Mouse (Mus musculus): ENCODE measurements around the gene Olfr1427. TPM values are rescaled to one million over a fixed set of nuclear protein-coding genes. Genes with fewer than 3 reads are reported as not detected.
"Not testable (repeated sequence)": the region's sequence is repeated elsewhere in the genome, so short reads cannot be mapped to it uniquely, and the experiment has no call there.

The Olfr1427 gene
- polyA plus RNA-seq (2012; ENCODE audit: insufficient read depth, insufficient read length, missing spikeins), result not detected in 2 replicates

- H3K27ac ChIP-seq (replicated peaks; ENCODE audit: low read depth, low read length), result no peak within 1 kb of the TSS
- H3K4me3 ChIP-seq (ENCODE audit: insufficient read depth, low read depth, low read length), result no peak within 1 kb of the TSS
- H3K4me1 ChIP-seq (ENCODE audit: control insufficient read depth, insufficient read depth, insufficient read length, low read length), result no peaks in the 10 kb centered on the region
Measured at GRCm38 (mm10) chr19:12103234-12103633, at the start of gene Olfr1427. Gene Olfr1427 (minus strand): TSS chr19:12103334.

GRCm38 (mm10) chr19:12145452-12145851 is 42.3 kb upstream of the Olfr1427 start:
- H3K4me1 ChIP-seq (ENCODE audit: control insufficient read depth, insufficient read depth, insufficient read length, low read length), result no peaks in the 10 kb centered on the region
- H3K27ac ChIP-seq (replicated peaks; ENCODE audit: low read depth, low read length), result no peak overlapping the region
- no peak overlapping the region for H3K4me3 ChIP-seq (ENCODE audit: insufficient read depth, low read depth, low read length)

- no peaks in the 10 kb centered on the region for H3K4me1 ChIP-seq (ENCODE audit: control insufficient read depth, insufficient read depth, insufficient read length, low read length)
- no peak overlapping the region for H3K4me3 ChIP-seq (ENCODE audit: insufficient read depth, low read depth, low read length)
- no peak overlapping the region for H3K27ac ChIP-seq (replicated peaks; ENCODE audit: low read depth, low read length)
Measured at GRCm38 (mm10) chr19:12143356-12143755, 40.2 kb upstream of the Olfr1427 start.

GRCm38 (mm10) chr19:12134289-12134688 is 31.2 kb upstream of the Olfr1427 start:
- no peak overlapping the region for H3K4me3 ChIP-seq (ENCODE audit: insufficient read depth, low read depth, low read length)
- H3K27ac ChIP-seq (replicated peaks; ENCODE audit: low read depth, low read length), result no peak overlapping the region
- no peaks in the 10 kb centered on the region for H3K4me1 ChIP-seq (ENCODE audit: control insufficient read depth, insufficient read depth, insufficient read length, low read length)

GRCm38 (mm10) chr19:12123103-12123502 is 20.0 kb upstream of the Olfr1427 start, which contains the start of gene Olfr76:
Gene Olfr76 (minus strand): TSS chr19:12123203.
- Histone ChIP-seq H3K4me3 (ENCODE audit: insufficient read depth, low read depth, low read length) (no peak within 1 kb of the TSS), H3K4me1 (ENCODE audit: control insufficient read depth, insufficient read depth, insufficient read length, low read length) (no peaks in the 10 kb centered on the region), H3K27ac (replicated peaks; ENCODE audit: low read depth, low read length) (no peak within 1 kb of the TSS)

GRCm38 (mm10) chr19:12116464-12116863 is 13.3 kb upstream of the Olfr1427 start:
- Histone ChIP-seq H3K4me1 (ENCODE audit: control insufficient read depth, insufficient read depth, insufficient read length, low read length) (no peaks in the 10 kb centered on the region), H3K27ac (replicated peaks; ENCODE audit: low read depth, low read length) (no peak overlapping the region), H3K4me3 (ENCODE audit: insufficient read depth, low read depth, low read length) (no peak overlapping the region)

GRCm38 (mm10) chr19:12115797-12116196 is 12.7 kb upstream of the Olfr1427 start, which contains the start of gene Olfr1428:
Gene Olfr1428 (minus strand): TSS chr19:12115897.
- Histone ChIP-seq H3K4me1 (ENCODE audit: control insufficient read depth, insufficient read depth, insufficient read length, low read length) (no peaks in the 10 kb centered on the region), H3K27ac (replicated peaks; ENCODE audit: low read depth, low read length) (no peak within 1 kb of the TSS), H3K4me3 (ENCODE audit: insufficient read depth, low read depth, low read length) (no peak within 1 kb of the TSS)

- Histone ChIP-seq H3K27ac (replicated peaks; ENCODE audit: low read depth, low read length) (no peak overlapping the region), H3K4me1 (ENCODE audit: control insufficient read depth, insufficient read depth, insufficient read length, low read length) (no peaks in the 10 kb centered on the region), H3K4me3 (ENCODE audit: insufficient read depth, low read depth, low read length) (no peak overlapping the region)
Measured at GRCm38 (mm10) chr19:12113807-12114206, 10.7 kb upstream of the Olfr1427 start.

GRCm38 (mm10) chr19:12104541-12104940 is 1.4 kb upstream of the Olfr1427 start:
- H3K27ac ChIP-seq (replicated peaks; ENCODE audit: low read depth, low read length), result no peak overlapping the region
- H3K4me1 ChIP-seq (ENCODE audit: control insufficient read depth, insufficient read depth, insufficient read length, low read length), result no peaks in the 10 kb centered on the region
- H3K4me3 ChIP-seq (ENCODE audit: insufficient read depth, low read depth, low read length), result no peak overlapping the region

GRCm38 (mm10) chr19:12091913-12092312 is 11.2 kb downstream of the Olfr1427 start, which contains the start of gene Olfr1426:
Gene Olfr1426 (minus strand): TSS chr19:12092013.
- Histone ChIP-seq H3K4me1 (ENCODE audit: control insufficient read depth, insufficient read depth, insufficient read length, low read length) (no peaks in the 10 kb centered on the region), H3K27ac (replicated peaks; ENCODE audit: low read depth, low read length) (no peak within 1 kb of the TSS), H3K4me3 (ENCODE audit: insufficient read depth, low read depth, low read length) (no peak within 1 kb of the TSS)

- H3K4me3 ChIP-seq (ENCODE audit: insufficient read depth, low read depth, low read length); H3K4me1 ChIP-seq (ENCODE audit: control insufficient read depth, insufficient read depth, insufficient read length, low read length); H3K27ac ChIP-seq (replicated peaks; ENCODE audit: low read depth, low read length): not testable (repeated sequence)
Measured at GRCm38 (mm10) chr19:12077631-12078030, 25.5 kb downstream of the Olfr1427 start, which contains the start of gene Olfr1425. Gene Olfr1425 (minus strand): TSS chr19:12077731.

- not testable (repeated sequence) for H3K27ac ChIP-seq (replicated peaks; ENCODE audit: low read depth, low read length); H3K4me3 ChIP-seq (ENCODE audit: insufficient read depth, low read depth, low read length); H3K4me1 ChIP-seq (ENCODE audit: control insufficient read depth, insufficient read depth, insufficient read length, low read length)
Measured at GRCm38 (mm10) chr19:12069546-12069945, 33.6 kb downstream of the Olfr1427 start.

- not testable (repeated sequence) for H3K4me1 ChIP-seq (ENCODE audit: control insufficient read depth, insufficient read depth, insufficient read length, low read length); H3K27ac ChIP-seq (replicated peaks; ENCODE audit: low read depth, low read length); H3K4me3 ChIP-seq (ENCODE audit: insufficient read depth, low read depth, low read length)
Measured at GRCm38 (mm10) chr19:12067806-12068205, 35.3 kb downstream of the Olfr1427 start.

- H3K4me3 ChIP-seq (ENCODE audit: insufficient read depth, low read depth, low read length); H3K27ac ChIP-seq (replicated peaks; ENCODE audit: low read depth, low read length); H3K4me1 ChIP-seq (ENCODE audit: control insufficient read depth, insufficient read depth, insufficient read length, low read length): not testable (repeated sequence)
Measured at GRCm38 (mm10) chr19:12062582-12062981, 40.6 kb downstream of the Olfr1427 start, which contains the start of gene Olfr1424. Gene Olfr1424 (minus strand): TSS chr19:12062682.

Measured in brown adipose tissue, adult 24 weeks (tissue).